Mouse (Mus musculus): Measurements from ENCODE around the gene Gbp7. TPM values are rescaled to one million over a fixed set of nuclear protein-coding genes. Genes with fewer than 3 reads are reported as not detected.
"Not testable (repeated sequence)": the region's sequence is repeated elsewhere in the genome, so short reads cannot be mapped to it uniquely, and the experiment has no call there.

Gbp7 gene
- total RNA-seq, 1 experiment from 2014 or later, result 36.9 TPM

- no peak for ATAC-seq (ENCODE audit: extremely low read depth, insufficient number of reproducible peaks, low FRiP score, poor library complexity, severe bottlenecking)
Measured at GRCm38 (mm10) chr3:142559632-142560228, 29.6 kb downstream of the Gbp7 start, which contains the start of gene Gbp3. Gene Gbp3, plus strand, starts transcription at chr3:142560026.

DNA sequence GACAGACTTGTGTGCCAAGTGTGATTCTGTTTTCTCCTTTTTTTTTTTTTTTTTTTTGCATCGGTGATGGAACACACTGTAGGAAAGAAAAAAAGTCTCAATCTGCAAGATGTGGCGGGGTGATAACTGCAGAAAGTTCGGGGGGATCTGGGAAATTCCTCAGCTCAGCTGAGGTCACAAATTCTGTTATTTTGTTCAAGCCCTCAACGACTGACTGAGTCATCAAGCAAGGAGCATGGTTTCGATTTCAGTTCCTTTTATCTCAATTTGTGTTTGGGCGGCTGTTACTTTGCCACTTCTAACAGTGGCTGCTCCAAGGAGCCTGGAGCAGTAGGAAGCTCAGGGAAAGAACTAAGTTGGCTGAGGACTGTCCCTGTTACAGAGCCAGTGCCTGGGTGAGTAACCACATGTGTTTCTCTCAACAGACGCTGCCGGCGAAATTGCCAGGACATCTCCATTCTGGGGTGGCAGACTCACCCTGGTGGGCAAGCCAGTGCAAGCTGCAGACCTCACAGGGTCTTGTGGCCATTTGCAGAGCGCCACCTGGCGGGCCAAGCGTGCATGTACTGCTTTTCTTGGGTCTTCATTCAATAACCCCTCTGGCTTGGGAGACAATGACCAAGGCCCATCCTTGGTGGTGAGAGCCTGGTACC lies 30.3 kb downstream of the Gbp7 start:
- peak; percentile 95 for ATAC-seq (ENCODE audit: extremely low read depth, insufficient number of reproducible peaks, low FRiP score, poor library complexity, severe bottlenecking)

DNA sequence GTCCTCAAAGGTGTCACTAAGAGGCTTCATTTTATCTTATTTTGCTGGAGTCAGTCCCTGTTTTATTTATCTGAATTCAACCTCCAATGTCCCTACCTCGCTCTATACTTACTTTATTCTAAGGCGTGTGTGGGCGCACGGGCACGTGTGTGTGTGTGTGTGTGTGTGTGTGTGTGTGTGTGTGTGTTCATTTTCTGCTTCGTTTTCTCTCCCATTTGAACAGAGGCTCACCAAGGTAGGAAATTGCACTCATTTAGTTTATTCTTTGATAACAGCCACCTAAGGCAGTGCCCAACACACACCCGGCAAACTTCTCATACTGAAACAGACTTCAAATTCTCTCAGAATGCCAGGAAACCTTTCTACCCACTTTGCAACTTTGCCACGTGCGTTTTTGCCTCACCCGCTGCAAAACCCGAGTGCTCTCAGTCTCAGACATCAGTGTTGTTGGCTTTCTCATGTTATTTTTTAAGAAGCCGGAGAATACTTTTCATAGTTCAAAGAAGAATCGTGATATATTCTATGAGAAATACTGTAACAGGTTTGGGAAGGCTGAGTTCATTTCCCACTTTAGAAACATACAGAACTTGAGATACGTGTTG lies 31.0 kb downstream of the Gbp7 start:
- no peak for ATAC-seq (ENCODE audit: extremely low read depth, insufficient number of reproducible peaks, low FRiP score, poor library complexity, severe bottlenecking)

DNA sequence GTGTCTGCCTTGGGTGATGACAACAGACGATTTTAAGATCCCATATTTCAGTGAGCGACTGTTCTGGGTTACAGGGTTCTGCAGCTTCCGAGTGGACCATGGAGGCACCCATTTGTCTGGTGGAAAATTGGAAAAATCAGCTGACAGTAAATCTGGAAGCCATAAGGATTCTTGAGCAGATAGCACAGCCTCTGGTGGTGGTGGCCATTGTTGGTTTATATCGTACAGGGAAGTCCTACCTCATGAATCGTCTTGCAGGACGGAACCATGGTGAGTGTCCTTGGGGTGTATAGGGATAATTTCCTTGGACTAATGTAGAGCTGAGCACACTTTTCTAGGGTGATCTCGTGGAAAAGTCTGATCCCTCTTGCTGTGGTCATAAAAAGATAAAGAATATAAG lies 31.5 kb downstream of the Gbp7 start:
- no peak for ATAC-seq (ENCODE audit: extremely low read depth, insufficient number of reproducible peaks, low FRiP score, poor library complexity, severe bottlenecking)

GRCm38 (mm10) chr3:142567490-142567889 lies 37.3 kb downstream of the Gbp7 start:
- not testable (repeated sequence) for ATAC-seq (ENCODE audit: extremely low read depth, insufficient number of reproducible peaks, low FRiP score, poor library complexity, severe bottlenecking)

- ATAC-seq (ENCODE audit: extremely low read depth, insufficient number of reproducible peaks, low FRiP score, poor library complexity, severe bottlenecking), result no peak
Measured at GRCm38 (mm10) chr3:142570738-142571137, 40.6 kb downstream of the Gbp7 start.

DNA sequence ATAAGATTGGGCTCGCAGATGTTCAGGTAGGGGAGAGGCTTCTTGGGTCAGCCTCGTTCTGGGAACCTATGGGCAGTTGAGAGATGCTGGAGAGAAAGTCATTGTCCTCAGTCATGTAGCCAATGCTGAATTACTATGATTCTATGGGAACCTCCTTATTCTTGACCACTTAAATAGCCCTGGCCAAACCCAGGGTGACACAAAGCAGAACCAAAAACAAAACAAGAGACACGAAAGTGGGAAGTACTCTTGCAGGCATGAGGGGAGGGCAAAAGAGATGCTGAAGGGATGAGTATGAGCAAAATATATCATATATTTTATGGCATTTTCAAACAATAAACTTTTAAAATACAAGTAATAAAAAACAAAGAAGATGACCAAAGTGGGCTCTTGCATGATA lies 47.0 kb downstream of the Gbp7 start:
- no peak for ATAC-seq (ENCODE audit: extremely low read depth, insufficient number of reproducible peaks, low FRiP score, poor library complexity, severe bottlenecking)

DNA sequence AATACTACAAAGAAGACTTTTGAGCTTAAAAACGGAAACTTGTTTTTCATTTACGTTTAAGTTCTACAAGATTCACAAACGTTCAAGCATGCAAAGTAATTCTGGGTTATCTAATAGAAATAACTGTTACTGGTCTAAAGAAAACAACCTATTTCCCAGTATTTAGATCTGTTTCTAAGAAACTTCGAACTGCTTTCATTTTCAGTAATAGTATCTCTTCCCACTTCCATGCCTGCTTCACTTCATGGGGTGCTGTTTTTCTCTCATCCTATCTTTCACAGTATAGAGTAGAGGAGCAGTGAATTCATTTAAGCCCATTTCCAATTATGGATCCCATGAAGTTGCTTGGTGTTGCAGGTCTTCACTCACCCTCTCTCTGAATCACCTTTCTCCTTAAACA lies 48.2 kb downstream of the Gbp7 start:
- ATAC-seq (ENCODE audit: extremely low read depth, insufficient number of reproducible peaks, low FRiP score, poor library complexity, severe bottlenecking), result no peak

DNA sequence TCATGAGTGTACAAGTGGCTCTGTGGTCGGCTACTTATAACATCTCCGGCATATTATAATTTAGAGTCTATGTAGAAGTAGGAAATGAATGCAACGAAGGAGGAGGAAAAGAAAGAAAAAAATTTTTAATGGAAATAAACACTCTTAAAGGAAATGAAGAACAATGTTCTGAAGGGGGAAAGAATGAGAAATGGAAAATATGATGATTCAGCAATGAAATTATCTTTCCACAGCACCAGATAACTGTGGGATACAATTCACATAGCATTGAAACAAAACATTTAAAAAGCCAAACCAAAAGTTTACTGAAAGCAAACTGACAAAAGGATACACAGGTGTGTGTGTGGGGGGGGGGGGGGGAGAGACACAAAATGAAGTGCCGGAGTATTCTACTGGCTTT lies 52.9 kb downstream of the Gbp7 start:
- ATAC-seq (ENCODE audit: extremely low read depth, insufficient number of reproducible peaks, low FRiP score, poor library complexity, severe bottlenecking), result no peak

DNA sequence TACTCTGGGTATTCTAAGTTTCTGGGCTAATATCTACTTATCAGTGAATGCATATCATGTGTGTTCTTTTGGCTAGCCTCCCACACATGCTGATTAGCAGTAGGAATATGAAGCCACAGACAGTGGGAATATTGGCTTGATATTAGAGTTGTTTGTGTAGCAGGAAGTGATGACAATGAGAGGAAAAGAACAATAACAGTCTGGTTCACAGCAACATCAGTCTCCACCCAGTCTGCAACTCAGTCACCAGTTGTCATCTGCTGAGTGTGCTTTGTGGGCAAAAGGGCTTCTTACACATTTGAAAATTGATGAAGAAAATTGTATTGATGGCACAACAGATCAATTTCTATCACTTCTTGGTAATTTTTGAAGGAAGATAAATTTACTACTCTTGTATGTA lies 57.2 kb downstream of the Gbp7 start:
- ATAC-seq (ENCODE audit: extremely low read depth, insufficient number of reproducible peaks, low FRiP score, poor library complexity, severe bottlenecking), result no peak

- ATAC-seq (ENCODE audit: extremely low read depth, insufficient number of reproducible peaks, low FRiP score, poor library complexity, severe bottlenecking), result no peak
Measured at GRCm38 (mm10) chr3:142588888-142589287, 58.7 kb downstream of the Gbp7 start.

DNA sequence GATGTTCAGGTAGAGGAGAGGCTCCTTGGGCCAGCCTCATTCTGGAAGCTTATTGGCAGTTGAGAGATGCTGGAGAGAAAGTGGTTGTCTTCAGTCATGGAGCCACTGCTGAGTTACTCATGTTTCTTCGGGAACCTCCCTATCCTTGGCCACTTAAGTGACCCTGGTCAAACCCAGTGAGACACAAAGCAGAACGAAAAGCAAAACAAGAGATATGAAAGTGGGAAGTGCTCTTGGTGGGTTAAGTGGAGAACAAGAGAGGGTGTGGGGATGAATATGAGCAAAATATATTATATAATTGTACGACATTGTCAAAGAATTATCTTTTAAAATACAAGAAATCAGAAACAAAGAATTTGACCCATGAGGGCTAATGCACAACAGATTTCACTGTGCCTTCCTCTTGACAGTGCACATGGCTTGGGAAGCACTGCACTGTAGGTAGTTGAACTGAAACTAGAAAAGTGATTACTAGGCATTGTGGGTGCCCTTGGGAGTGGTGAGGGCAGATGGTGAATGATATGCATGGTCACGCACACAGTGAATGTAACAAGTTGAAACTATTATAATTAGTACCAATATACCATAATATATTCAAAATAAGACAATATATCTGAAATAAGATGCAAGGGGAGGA lies 60.4 kb downstream of the Gbp7 start:
- peak; percentile 87; the same call in 1 of the 2 replicates for ATAC-seq (ENCODE audit: extremely low read depth, insufficient number of reproducible peaks, low FRiP score, poor library complexity, severe bottlenecking)

GRCm38 (mm10) chr3:142594547-142594946 lies 64.4 kb downstream of the Gbp7 start, which contains the start of gene Gbp2b:
Gene Gbp2b, plus strand, starts transcription at chr3:142594847.
- no peak for ATAC-seq (ENCODE audit: extremely low read depth, insufficient number of reproducible peaks, low FRiP score, poor library complexity, severe bottlenecking)

DNA sequence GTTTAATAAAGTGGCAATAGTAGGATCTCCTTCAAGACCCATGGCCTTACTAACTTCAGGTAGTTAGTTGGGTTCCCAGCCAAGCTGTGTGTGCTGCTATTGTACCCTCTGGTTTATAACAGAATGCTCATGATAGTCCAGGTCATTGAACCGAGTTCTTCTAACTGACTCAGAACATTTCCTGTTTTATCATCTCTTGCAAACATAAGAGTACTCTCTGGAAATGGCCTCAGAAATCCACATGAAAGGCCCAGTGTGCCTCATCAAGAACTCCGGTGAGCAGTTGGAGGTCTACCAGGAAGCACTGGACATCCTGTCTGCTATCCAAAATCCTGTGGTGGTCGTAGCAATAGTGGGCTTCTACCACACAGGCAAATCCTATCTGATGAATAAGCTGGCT lies 67.8 kb downstream of the Gbp7 start:
- no peak for ATAC-seq (ENCODE audit: extremely low read depth, insufficient number of reproducible peaks, low FRiP score, poor library complexity, severe bottlenecking)

Other genes starting within 250 kb of the Gbp7 start
- gene Pdlim5, start 134.6 kb upstream of the Gbp7 start, total RNA-seq (2017), result 57.5 and 69.4 TPM in 2 replicates
- 23.5 and 24.2 TPM in 2 replicates for gene Gbp5, start 36.4 kb upstream of the Gbp7 start, total RNA-seq (2017)
- gene Gbp3, start 29.7 kb downstream of the Gbp7 start, total RNA-seq (2017), result 39.9 and 50.7 TPM in 2 replicates
- not detected in 2 replicates for gene Gbp2b, start 64.5 kb downstream of the Gbp7 start, total RNA-seq (2017)
- 79.4 and 83.7 TPM in 2 replicates for gene Gbp2, start 90.3 kb downstream of the Gbp7 start, total RNA-seq (2017)
- 5.0 and 6.6 TPM in 2 replicates for gene Kyat3, start 170.7 kb downstream of the Gbp7 start, total RNA-seq (2017)
- gene Gtf2b, start 234.7 kb downstream of the Gbp7 start, total RNA-seq (2017), result 90.2 and 94.5 TPM in 2 replicates